Mouse (Mus musculus) liver, embryonic 15.5 days (tissue): ENCODE data around the gene Slc35e1. TPM values are rescaled to one million over a fixed set of nuclear protein-coding genes. Genes with fewer than 3 reads are reported as not detected.

Experiments
- ATAC-seq: fragments of 200-750 bp; cut with Nextera tagmentation; 2 replicates; pipeline ENCODE4 v1.8.0; 2017; ENCODE audit warnings: moderate number of reproducible peaks, mild to moderate bottlenecking, moderate library complexity; ENCODE audit not compliant: insufficient read depth
- H3K27ac ChIP-seq: fragments of 300-500 bp; sonication (generic); replicated peaks from 2 replicates; pipeline ENCODE4 v1.5.1; 2015; ENCODE audit warnings: mild to moderate bottlenecking, inconsistent platforms
- H3K27me3 ChIP-seq: fragments of 300-500 bp; sonication (generic); 2 replicates; pipeline ENCODE4 v1.6.1; 2015; ENCODE audit warnings: mild to moderate bottlenecking, inconsistent platforms
- H3K36me3 ChIP-seq: fragments of 300-500 bp; sonication (generic); replicated peaks from 2 replicates; pipeline ENCODE4 v1.6.1; 2015; ENCODE audit warnings: moderate library complexity, mild to moderate bottlenecking, inconsistent platforms
- H3K4me1 ChIP-seq: fragments of 300-500 bp; sonication (generic); replicated peaks from 2 replicates; pipeline ENCODE4 v1.6.1; 2015; ENCODE audit warnings: inconsistent platforms
- H3K4me2 ChIP-seq: fragments of 300-500 bp; sonication (generic); 2 replicates; pipeline ENCODE4 v1.6.1; 2015; ENCODE audit warnings: moderate library complexity, mild to moderate bottlenecking, inconsistent platforms
- H3K4me3 ChIP-seq: fragments of 300-500 bp; sonication (generic); replicated peaks from 2 replicates; pipeline ENCODE4 v1.5.1; 2015; ENCODE audit warnings: mild to moderate bottlenecking, inconsistent platforms
- H3K9ac ChIP-seq: fragments of 300-500 bp; sonication (generic); 2 replicates; pipeline ENCODE4 v1.6.1; 2015; ENCODE audit warnings: moderate library complexity, mild to moderate bottlenecking, inconsistent platforms
- H3K9me3 ChIP-seq: fragments of 300-500 bp; sonication (generic); replicated peaks from 2 replicates; pipeline ENCODE4 v1.6.1; 2016; ENCODE audit warnings: inconsistent platforms
- WGBS: fragments of 180-500 bp; shearing (Covaris S2); methylation state at CpG from one replicate; pipeline ENCODE4 v1.1.7; 2015; ENCODE audit warnings: mixed read lengths; ENCODE audit not compliant: insufficient replicate concordance; 5-methylcytosine and 5-hydroxymethylcytosine counted together
- polyA plus RNA-seq: library from polyadenylated mRNA; unstranded; fragments of >200 nt; fragmentation: Nextera tagmentation; extraction: Ambion mirVana; gene quantifications from 2 replicates; pipeline ENCODE4 v1.2.1, GENCODE M21; 2015

The Slc35e1 gene
- polyA plus RNA-seq, 1 experiment from 2014 or later = 8.1 TPM

- no peak overlapping the region for H3K9ac ChIP-seq
- peaks cover 39% of the 10 kb centered on the region for H3K4me1 ChIP-seq
- no peaks in the 10 kb centered on the region for H3K9me3 ChIP-seq
- H3K27ac ChIP-seq = no peak overlapping the region
- H3K27me3 ChIP-seq = no peaks in the 10 kb centered on the region
- 83% methylated on average over 1 of the region's 1 CpGs for WGBS
- no peak overlapping the region for H3K4me2 ChIP-seq
- H3K36me3 ChIP-seq = peaks cover 19% of the 10 kb centered on the region
- no peak overlapping the region for H3K4me3 ChIP-seq
- ATAC-seq = no peak
Measured at GRCm38 (mm10) chr8:72500521-72500931, 8.1 kb upstream of the Slc35e1 start.

DNA sequence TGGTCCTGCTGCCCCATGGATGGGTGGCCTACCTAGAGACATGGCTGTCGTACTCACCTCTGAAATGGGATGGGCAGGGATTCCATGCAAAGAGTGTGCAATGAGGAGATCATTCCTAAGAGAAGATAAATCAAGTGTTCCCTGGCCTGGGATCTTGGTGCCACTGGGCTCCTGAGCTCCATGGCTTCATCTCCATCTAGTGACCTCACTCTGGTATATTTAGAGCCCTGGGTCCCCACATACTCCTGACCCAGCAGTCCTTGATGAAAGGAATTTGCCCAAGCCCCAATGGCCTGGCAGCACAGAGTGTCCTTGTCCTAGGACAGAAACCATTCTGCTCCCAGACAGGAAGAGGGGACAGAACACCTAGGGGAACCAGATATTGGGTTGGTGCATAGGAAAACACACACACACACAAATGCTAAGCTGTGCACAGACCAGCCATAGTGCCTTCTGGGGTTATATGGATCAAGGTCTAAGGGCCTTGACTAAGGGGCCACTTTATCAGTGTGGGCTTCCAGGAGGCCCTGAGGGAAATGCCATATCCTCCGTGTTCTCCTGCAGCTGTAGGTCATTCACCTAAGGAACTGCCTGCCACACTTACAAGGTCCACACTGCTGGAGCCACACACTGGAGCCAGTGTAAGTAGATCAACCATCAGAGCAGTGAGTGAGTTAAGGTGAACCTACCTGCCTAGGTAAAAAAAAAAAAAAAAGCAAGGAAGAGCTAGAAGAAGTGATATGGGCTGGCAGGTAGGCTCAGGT, 7.3 kb upstream of the Slc35e1 start:
- H3K4me3 ChIP-seq = no peak overlapping the region
- H3K9me3 ChIP-seq = no peaks in the 10 kb centered on the region
- no peak overlapping the region for H3K27ac ChIP-seq
- H3K27me3 ChIP-seq = no peaks in the 10 kb centered on the region
- no peak overlapping the region for H3K9ac ChIP-seq
- H3K4me1 ChIP-seq = peaks cover 39% of the 10 kb centered on the region
- 69% methylated on average over 2 of the region's 2 CpGs for WGBS
- H3K4me2 ChIP-seq = no peak overlapping the region
- no peak for ATAC-seq
- H3K36me3 ChIP-seq = peaks cover 26% of the 10 kb centered on the region

DNA sequence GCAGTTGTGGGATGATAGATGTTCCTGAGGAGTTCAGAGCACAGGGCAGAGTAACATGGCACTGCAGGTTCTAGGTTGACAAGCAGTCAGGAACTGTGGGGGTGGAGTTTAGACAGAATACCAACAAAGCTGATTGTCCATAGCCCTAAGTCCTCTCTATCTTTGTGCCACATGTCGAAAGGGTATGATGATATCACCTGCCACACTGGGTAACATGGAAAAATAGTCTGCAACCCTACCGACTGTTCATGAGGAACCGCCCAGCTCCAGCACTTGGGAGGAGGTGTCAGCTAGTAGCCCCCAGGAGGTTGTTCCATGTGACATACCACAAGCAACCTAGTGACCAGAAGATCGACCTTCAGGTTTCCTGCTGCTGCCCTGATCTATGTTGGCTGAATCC, 6.1 kb upstream of the Slc35e1 start:
- H3K36me3 ChIP-seq = peaks cover 33% of the 10 kb centered on the region
- H3K4me2 ChIP-seq = no peak overlapping the region
- H3K4me1 ChIP-seq = peaks cover 39% of the 10 kb centered on the region
- no peaks in the 10 kb centered on the region for H3K27me3 ChIP-seq
- 40% methylated on average over 4 of the region's 4 CpGs for WGBS
- H3K27ac ChIP-seq = no peak overlapping the region
- no peaks in the 10 kb centered on the region for H3K9me3 ChIP-seq
- H3K9ac ChIP-seq = no peak overlapping the region
- no peak overlapping the region for H3K4me3 ChIP-seq
- ATAC-seq = no peak

DNA sequence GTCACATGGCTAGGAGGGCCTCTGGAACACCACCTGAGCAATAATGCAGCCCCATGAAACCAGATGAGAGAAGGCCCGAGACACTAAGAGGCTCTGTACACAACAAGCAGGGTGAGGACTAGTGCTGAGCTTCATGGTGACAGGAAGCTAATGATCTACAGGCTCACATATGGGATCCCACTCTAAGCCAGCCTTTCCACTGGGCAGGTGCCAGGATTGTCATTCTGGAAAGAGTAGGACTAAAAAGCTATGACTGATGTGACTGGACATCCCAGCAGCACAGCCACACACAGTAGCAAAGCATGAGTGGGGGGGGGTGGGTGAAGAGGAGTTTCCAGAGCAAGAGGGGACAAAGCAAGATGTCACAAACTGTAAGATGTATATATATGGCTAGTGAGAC, 5.5 kb upstream of the Slc35e1 start:
- Histone ChIP-seq H3K4me1 (peaks cover 42% of the 10 kb centered on the region), H3K36me3 (peaks cover 33% of the 10 kb centered on the region), H3K9me3 (no peaks in the 10 kb centered on the region), H3K4me3 (no peak overlapping the region), H3K27me3 (no peaks in the 10 kb centered on the region), H3K9ac (no peak overlapping the region), H3K4me2 (no peak overlapping the region), H3K27ac (no peak overlapping the region)
- no peak for ATAC-seq
- 71% methylated on average over 1 of the region's 1 CpGs for WGBS

DNA sequence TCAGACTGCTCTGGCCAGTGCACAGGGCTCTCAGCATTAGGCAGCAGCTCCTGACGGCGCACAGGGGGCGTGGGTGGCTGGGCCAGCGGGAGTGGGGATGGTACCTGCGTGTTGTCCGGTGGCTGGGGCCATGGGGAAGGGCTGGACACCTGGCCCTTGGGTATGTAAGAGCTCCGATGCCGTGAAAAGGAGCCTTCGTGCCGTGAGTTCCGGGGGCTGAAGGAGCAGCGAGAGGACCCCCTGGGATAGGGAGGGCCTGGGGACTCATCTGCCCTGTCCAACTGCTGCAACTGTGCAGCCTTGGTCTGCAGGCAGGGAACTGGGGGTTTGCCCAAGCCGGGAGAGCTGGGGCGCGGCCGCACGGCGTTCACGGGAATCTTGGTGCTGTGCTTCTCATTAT, 3.8 kb upstream of the Slc35e1 start:
- Histone ChIP-seq H3K9me3 (no peaks in the 10 kb centered on the region), H3K36me3 (peaks cover 33% of the 10 kb centered on the region), H3K9ac (no peak overlapping the region), H3K27ac (no peak overlapping the region), H3K27me3 (no peaks in the 10 kb centered on the region), H3K4me1 (peaks cover 52% of the 10 kb centered on the region), H3K4me3 (no peak overlapping the region), H3K4me2 (no peak overlapping the region)
- no peak for ATAC-seq
- 83% methylated on average over 19 of the region's 19 CpGs for WGBS

DNA sequence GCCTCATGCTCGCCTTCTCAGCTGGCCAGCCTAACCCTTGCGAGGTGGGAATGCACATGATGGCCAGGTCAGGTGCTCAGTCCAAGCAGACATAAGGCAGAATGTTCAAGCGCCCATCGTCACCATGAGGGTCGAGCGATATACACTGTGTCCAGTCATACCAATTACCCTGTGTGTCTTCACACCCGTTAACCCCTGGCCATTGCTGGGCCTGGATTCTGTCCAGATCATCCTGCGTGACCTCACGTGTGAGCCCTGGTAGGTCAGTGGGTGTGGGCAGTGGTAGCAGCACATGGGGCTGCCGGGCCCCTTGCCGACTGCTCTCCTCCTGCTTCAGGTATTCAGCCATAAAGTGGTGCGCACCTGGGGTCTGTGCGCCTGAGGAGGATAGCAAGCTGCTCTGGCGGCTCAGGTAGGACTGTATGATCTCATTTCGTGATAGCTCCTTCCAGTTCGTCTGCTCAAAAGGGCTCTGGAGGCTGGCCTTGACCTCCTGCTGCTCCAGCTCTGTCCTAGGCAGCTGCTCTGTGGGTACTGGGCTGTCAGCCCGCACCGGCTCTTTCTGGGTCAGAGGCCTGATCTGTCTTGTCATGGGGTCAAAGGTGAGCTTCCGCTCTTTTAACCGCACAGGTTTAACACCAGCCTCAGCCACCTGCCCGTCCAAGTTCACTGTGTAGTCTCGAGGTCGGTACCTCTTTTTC, 3.1 kb upstream of the Slc35e1 start:
- Histone ChIP-seq H3K4me1 (peaks cover 59% of the 10 kb centered on the region), H3K27ac (no peak overlapping the region), H3K36me3 (peaks cover 36% of the 10 kb centered on the region), H3K9ac (no peak overlapping the region), H3K4me3 (no peak overlapping the region), H3K27me3 (no peaks in the 10 kb centered on the region), H3K4me2 (no peak overlapping the region), H3K9me3 (no peaks in the 10 kb centered on the region)
- ATAC-seq = no peak
- WGBS = 82% methylated on average over 23 of the region's 23 CpGs

GRCm38 (mm10) chr8:72493381-72493780, 967 bp upstream of the Slc35e1 start:
- no peak for ATAC-seq
- Histone ChIP-seq H3K27me3 (no peaks in the 10 kb centered on the region), H3K4me1 (peaks cover 63% of the 10 kb centered on the region), H3K36me3 (peaks cover 53% of the 10 kb centered on the region), H3K9ac (peak overlapping the region; percentile 64), H3K27ac (peak overlapping the region; percentile 75), H3K4me3 (peak overlapping the region; percentile 98), H3K9me3 (no peaks in the 10 kb centered on the region), H3K4me2 (peak overlapping the region; percentile 94)
- 7% methylated on average over 8 of the region's 8 CpGs for WGBS

- Histone ChIP-seq H3K4me2 (peak overlapping the region; percentile 94), H3K4me1 (peaks cover 60% of the 10 kb centered on the region), H3K27me3 (no peaks in the 10 kb centered on the region), H3K9me3 (no peaks in the 10 kb centered on the region), H3K9ac (peak overlapping the region; percentile 92), H3K4me3 (peak overlapping the region; percentile 98), H3K27ac (peak overlapping the region; percentile 90), H3K36me3 (peaks cover 61% of the 10 kb centered on the region)
- WGBS = 0% methylated on average over 56 of the region's 56 CpGs
- ATAC-seq = peak; percentile 97
Measured at GRCm38 (mm10) chr8:72492622-72493081, 238 bp upstream of the Slc35e1 start.

GRCm38 (mm10) chr8:72491017-72491416, 1.4 kb downstream of the Slc35e1 start:
- Histone ChIP-seq H3K4me1 (peaks cover 74% of the 10 kb centered on the region), H3K9ac (peak overlapping the region; percentile 92), H3K4me2 (peak overlapping the region; percentile 94), H3K4me3 (peak overlapping the region; percentile 98), H3K36me3 (peaks cover 63% of the 10 kb centered on the region), H3K9me3 (no peaks in the 10 kb centered on the region), H3K27me3 (no peaks in the 10 kb centered on the region), H3K27ac (no peak overlapping the region)
- WGBS = 75% methylated on average over 2 of the region's 2 CpGs
- no peak for ATAC-seq

DNA sequence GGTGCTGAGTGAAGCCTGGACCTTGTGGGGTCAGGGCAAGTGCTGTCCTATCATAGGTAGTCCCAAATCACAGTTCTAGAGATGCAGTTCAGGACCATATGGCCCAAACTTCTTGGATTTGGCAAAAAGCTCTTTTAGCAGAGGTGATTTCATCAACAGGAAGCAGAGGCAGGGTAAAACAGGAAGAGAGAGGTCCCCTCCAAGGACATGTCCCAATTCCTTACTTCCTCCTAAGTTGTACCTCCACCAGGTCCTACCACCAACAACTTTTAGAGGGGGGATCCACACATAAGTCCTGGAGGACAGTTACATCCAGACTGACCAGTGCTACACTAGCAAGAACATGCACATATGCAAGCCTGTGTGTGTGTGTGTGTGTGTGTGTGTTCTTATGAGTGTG, 5.4 kb downstream of the Slc35e1 start:
- no peak for ATAC-seq
- Histone ChIP-seq H3K4me1 (peaks cover 52% of the 10 kb centered on the region), H3K36me3 (peaks cover 79% of the 10 kb centered on the region), H3K4me3 (no peak overlapping the region), H3K9me3 (no peaks in the 10 kb centered on the region), H3K9ac (no peak overlapping the region), H3K27me3 (no peaks in the 10 kb centered on the region), H3K27ac (peak overlapping the region; percentile 53), H3K4me2 (0 out of 2 replicates have a peak overlapping the region, but pooled peaks have one; percentile 18)

DNA sequence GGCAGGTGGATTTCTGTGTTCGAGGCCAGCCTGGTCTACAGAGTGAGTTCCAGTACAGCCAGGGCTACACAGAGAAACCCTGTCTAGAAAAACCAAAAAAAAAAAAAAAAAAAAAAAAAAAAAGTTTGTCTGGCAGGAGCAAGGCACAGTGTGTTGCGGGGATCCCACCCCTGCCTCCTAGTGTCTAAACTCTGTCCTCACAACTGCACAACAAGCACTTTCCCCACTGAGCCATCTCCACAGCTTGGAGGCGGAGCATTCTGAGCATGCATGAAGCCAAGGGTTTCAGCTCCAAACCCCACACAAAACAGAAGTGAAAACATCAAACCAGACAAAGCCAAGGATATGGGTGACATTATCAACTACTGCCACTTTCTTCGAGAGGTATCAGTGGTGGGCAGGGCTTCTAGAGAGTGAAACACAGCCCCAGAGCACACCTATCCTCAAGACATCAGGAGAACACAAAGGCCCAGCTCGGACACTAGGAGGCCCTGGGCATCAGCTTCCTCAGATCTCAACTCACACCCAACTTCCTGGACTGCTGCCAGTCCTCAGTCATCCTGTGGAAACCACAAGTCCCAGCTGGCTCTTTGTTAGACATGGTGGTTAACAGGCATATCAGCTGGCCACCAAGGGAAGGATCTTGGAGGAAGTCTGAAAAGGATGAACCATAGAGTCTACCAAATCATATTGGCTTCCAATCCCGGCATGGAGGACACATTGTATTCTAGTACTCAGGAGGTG, 6.8 kb downstream of the Slc35e1 start:
- Histone ChIP-seq H3K4me1 (peaks cover 38% of the 10 kb centered on the region), H3K4me3 (no peak overlapping the region), H3K27ac (peak overlapping the region; percentile 53), H3K4me2 (no peak overlapping the region), H3K9ac (no peak overlapping the region), H3K9me3 (no peaks in the 10 kb centered on the region), H3K36me3 (peaks cover 89% of the 10 kb centered on the region), H3K27me3 (no peaks in the 10 kb centered on the region)
- 0 out of 2 replicates have a peak, but pooled peaks have one; percentile 20 for ATAC-seq
- 44% methylated on average over 6 of the region's 6 CpGs for WGBS
